Mouse (Mus musculus): Measurements from ENCODE around the gene Lmcd1.
A peak's percentile ranks its signal among the peaks of the same experiment; 100 is the strongest.

Gene Lmcd1

GRCm38 (mm10) chr6:112360676-112361075 is 87.1 kb downstream of the Lmcd1 start:
- DNase-seq (ENCODE audit: low spot score), result no peak

DNA sequence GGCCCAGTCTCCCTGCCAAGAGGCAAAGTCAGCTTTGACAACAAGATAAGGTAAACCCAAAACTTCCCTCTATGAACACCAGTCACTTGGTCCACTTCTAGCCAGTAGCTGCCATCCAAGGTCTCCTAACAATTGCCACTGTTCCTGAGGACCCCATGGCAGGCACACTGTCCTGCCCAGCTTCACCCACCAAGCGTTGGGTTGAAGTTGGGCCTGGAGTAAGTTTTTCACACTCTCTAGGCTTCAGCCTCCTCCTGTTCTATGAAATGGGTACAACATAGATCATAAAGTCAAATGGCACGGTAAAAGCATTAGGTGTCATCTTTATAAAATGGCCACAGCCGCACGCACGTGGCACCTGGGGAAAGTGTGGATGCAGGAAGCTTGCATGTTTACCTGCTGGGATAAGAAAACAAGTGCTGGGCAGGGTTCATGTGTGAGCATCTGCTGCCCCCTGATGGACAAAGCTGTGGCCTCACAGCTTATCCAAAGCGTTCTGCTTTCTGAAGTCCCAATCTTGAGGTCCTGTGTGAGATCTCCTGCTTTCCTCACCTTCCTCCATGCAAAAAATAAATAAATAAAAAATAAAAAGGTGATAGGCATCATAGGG is 88.9 kb downstream of the Lmcd1 start:
- DNase-seq (ENCODE audit: low spot score), result peak; percentile 76

DNA sequence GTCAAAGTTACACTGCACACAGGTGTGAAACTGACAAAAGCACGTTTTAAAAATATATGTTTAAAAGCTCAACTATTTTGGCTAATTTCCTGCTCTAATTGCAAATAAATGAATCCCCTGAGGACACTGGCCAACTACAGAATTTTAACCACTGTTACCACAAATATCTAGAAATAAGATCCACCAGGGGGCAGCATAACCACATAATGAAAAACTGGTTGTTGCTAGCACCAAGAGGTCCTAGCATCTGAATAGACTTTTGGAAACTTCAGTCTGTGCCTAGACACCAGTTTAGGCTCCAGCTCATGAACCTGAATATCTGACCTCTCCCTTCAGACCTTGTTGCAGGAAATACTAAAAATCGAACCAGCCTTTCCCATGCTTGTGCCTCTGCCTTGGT is 91.0 kb downstream of the Lmcd1 start:
- peak; percentile 16 for DNase-seq (ENCODE audit: low spot score)

- DNase-seq (ENCODE audit: low spot score), result no peak
Measured at GRCm38 (mm10) chr6:112365294-112365693, 91.7 kb downstream of the Lmcd1 start.

- no peak for DNase-seq (ENCODE audit: low spot score)
Measured at GRCm38 (mm10) chr6:112373886-112374585, 100.5 kb downstream of the Lmcd1 start.

DNA sequence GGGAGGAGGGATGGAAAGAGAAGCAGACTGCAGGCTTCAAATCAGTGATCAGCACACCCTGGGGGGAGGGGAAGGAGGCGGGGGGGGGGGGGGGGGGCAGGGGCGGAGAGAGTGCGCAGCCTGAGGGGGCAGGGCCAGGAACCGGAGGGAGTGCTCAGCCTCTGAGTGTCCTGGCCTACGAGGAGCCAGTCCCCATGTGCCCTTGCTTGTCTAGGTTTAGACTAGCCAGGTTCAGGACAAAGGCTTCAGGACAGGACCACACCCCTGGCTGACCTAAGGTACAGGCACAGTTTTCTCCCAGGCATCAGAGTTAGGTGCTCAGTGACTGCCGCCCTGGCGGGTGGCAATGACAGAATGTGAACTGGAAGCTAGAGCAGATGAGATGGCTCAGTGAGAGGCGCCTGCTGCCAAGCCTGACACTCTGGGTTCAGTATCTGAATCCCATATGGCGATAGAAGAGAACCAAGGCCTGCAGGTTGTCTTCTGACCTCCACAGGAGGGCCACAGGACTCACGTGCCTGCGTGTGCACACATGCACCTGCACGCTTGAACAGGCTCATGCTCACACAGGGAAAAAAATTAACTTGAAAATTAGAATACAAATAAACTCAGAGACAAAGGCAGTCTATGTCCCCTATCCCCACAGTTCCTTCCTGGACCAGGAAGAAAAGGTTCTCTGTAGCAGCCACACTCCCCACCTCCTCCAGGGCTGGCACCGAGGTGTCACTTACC is 102.3 kb downstream of the Lmcd1 start:
- DNase-seq (ENCODE audit: low spot score), result no peak

GRCm38 (mm10) chr6:112379054-112379453 is 105.5 kb downstream of the Lmcd1 start:
- no peak for DNase-seq (ENCODE audit: low spot score)

Measured in urinary bladder, postnatal 14 days (tissue).